Mouse (Mus musculus) lung, embryonic 14.5 days (tissue): ENCODE measurements around the gene Hoxd11. TPM values are rescaled to one million over a fixed set of nuclear protein-coding genes. Genes with fewer than 3 reads are reported as not detected.
A peak's percentile ranks its signal among the peaks of the same experiment; 100 is the strongest.

Experiments used
- ATAC-seq: fragments of 200-750 bp; cut with Nextera tagmentation; 2 replicates; pipeline ENCODE4 v1.8.0; 2017; ENCODE audit warnings: mild to moderate bottlenecking, moderate TSS enrichment, moderate library complexity; ENCODE audit not compliant: insufficient read depth
- DNase-seq: peaks from one replicate; pipeline ENCODE4 v3.0.0-alpha.2; 2015
- H3K27ac ChIP-seq: fragments of 300-500 bp; sonication (generic); 2 replicates; pipeline ENCODE4 v1.5.1; 2014; ENCODE audit warnings: low read depth, mild to moderate bottlenecking, moderate library complexity
- H3K27me3 ChIP-seq: fragments of 300-500 bp; sonication (generic); 2 replicates; pipeline ENCODE4 v1.6.1; 2014; ENCODE audit warnings: low read length, control low read depth; ENCODE audit not compliant: insufficient read depth
- H3K36me3 ChIP-seq: fragments of 300-500 bp; sonication (generic); 2 replicates; pipeline ENCODE4 v1.6.1; 2014; ENCODE audit warnings: control low read depth; ENCODE audit not compliant: insufficient read depth
- H3K4me1 ChIP-seq: fragments of 300-500 bp; sonication (generic); 2 replicates; pipeline ENCODE4 v1.6.1; 2014; ENCODE audit warnings: antibody characterized with exemption, control low read depth; ENCODE audit not compliant: insufficient read depth
- H3K4me2 ChIP-seq: fragments of 300-500 bp; sonication (generic); 2 replicates; pipeline ENCODE4 v1.6.1; 2014; ENCODE audit warnings: mild to moderate bottlenecking
- H3K4me3 ChIP-seq: fragments of 300-500 bp; sonication (generic); 2 replicates; pipeline ENCODE4 v1.5.1; 2014; ENCODE audit warnings: low read depth, low read length
- H3K9ac ChIP-seq: fragments of 300-500 bp; sonication (generic); 2 replicates; pipeline ENCODE4 v1.6.1; 2014
- H3K9me3 ChIP-seq: fragments of 300-500 bp; sonication (generic); 2 replicates; pipeline ENCODE4 v1.6.1; 2016; ENCODE audit warnings: low read depth, low read length, control low read depth
- CTCF ChIP-seq: IDR thresholded peaks from 2 replicates; pipeline ENCODE4 v1.5.1; 2016; ENCODE audit warnings: antibody characterized with exemption, low read depth
- WGBS: fragments of 180-500 bp; shearing (Covaris S2); extraction: QIAGEN DNeasy Blood & Tissue Kit; methylation state at CpG from one replicate; pipeline ENCODE4 v1.1.7; 2014; 5-methylcytosine and 5-hydroxymethylcytosine counted together
- polyA plus RNA-seq: library from polyadenylated mRNA; unstranded; fragments of >200 nt; fragmentation: Nextera tagmentation; extraction: Ambion mirVana; gene quantifications from 2 replicates; pipeline ENCODE4 v1.2.1, GENCODE M21; 2014

Hoxd11 gene
- polyA plus RNA-seq, 1 experiment from 2014 or later: not detected

DNA sequence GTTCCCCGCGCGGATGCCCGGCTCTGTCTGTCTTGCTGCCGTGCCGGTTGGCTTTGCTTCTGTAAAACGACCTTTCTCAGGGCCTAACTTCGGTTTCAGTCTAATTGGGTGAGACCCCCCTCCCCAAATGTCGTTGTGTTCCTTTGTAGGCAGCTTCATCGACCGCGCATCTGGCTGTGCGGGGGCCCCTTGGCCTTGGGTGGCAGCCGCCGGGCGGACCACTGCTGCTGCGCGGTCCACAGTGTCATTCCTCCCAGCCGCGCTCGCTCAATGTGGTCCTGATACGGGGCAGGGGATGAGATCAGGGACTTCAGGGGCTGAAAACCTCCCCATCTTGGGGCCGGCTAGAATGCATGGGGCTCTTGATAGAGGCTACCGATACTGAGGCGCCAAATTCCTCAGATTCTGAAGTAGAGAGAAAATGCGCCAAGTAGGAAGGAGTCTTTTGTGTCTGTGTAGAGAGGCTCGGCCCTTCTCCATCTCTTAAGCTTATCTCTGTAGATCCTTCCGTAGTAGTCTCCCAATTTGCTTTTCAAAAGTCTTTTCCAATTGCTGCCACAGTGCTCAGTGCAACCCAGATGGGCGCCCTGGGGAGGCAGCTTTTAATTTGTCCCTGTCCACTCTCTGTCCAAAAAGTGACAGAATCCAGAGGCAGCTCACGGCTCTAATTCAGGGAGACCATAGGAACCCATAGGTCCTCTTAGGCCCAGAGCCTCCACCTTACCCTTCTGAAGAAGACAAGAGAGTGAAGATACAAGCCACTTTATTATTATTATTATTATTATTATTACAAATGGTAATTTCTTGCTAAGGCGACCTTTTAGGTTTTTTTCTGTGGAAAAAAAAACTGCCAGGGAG is 8.6 kb downstream of the Hoxd11 start:
- Histone ChIP-seq H3K9ac (no peak overlapping the region), H3K36me3 (no peaks in the 10 kb centered on the region), H3K4me1 (no peaks in the 10 kb centered on the region), H3K4me2 (no peak overlapping the region), H3K9me3 (no peaks in the 10 kb centered on the region), H3K27me3 (peaks cover 97% of the 10 kb centered on the region), H3K4me3 (no peak overlapping the region; the same call in 1 of the 2 replicates), H3K27ac (no peak overlapping the region)
- DNase-seq (no peak), ATAC-seq (no peak)
- WGBS: 1% methylated on average over 31 of the region's 31 CpGs
- no peak for TF ChIP-seq CTCF

DNA sequence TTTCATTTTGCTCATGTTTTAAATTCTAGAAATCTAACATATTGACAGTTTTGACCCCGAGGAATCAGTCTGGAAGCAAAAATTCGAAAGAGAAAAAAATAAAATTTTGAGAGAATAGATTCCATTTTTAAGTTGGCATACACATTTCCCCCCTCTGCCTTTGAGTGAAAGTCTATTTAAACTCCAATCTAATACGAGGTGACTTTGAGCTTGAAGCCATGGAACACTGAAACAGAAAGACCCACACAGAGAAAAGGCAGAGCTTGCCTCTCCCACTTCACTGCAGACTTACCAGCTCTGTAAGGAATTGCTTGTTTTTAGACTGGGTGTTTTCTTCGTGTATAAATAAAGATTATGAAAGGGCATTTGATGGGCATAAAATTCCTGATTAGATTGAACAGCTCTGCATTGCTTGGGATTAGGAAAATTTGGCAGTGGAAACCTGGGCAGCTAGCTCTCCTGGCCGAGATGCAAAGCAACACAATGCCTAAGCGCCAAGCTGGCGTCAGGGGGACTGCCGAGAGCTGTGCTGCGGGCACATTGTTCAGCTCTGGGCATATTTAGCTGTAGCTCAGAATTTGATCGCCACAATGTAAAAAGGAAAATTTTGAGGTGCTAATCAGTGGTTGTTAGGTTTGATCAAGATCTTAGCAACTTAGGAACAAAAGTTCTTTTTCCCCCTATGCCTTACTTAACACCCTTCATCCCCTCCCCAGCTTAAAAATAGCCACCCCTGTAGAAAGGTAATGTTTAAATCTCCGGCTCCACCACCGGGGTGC is 9.6 kb downstream of the Hoxd11 start:
- Histone ChIP-seq H3K4me3 (no peak overlapping the region), H3K27me3 (peaks cover 97% of the 10 kb centered on the region), H3K36me3 (no peaks in the 10 kb centered on the region), H3K27ac (no peak overlapping the region), H3K4me2 (no peak overlapping the region), H3K9me3 (no peaks in the 10 kb centered on the region), H3K9ac (no peak overlapping the region), H3K4me1 (no peaks in the 10 kb centered on the region)
- ATAC-seq (no peak), DNase-seq (no peak)
- no peak for TF ChIP-seq CTCF
- WGBS: 2% methylated on average over 12 of the region's 12 CpGs

DNA sequence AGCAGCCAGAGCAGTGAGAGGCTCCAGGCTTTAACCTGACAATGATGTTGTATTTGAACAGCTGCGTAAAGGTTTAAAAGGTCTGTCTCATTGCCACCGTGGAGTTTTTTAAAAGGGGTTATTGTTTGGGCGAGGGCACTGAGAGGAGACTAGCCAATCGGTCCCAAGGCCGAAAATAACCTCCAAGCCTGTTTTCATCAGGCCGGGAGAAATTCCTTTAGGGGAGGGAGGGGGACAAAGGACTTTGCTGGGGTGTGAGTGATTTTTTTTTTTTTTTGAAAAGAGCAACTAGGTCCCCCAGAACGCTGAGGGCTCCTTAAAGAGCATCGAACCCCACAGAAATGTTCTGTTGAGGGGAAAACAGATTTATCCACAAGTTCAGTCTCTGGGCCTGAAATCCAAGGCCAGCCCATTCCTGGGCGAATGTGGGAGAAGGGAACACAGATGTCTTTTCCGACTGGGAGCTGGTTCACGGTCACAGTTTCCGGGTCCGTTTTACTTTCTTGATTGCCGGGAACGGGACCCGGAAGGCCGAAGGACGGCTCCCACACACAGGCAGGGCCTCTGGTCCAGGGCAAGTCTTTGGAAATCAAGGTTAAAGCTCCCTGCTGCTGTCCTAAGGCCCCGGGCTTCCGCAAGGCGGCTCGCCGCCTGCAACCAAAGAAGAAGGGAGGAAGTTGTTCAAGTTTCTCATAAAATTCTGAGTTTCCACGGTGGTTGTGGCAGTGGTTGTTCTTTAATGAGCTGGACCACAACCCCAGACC is 10.4 kb downstream of the Hoxd11 start:
- 2% methylated on average over 24 of the region's 24 CpGs for WGBS
- TF ChIP-seq CTCF: no peak
- Histone ChIP-seq H3K27ac (no peak overlapping the region), H3K4me2 (no peak overlapping the region), H3K4me1 (no peaks in the 10 kb centered on the region), H3K9me3 (no peaks in the 10 kb centered on the region), H3K36me3 (no peaks in the 10 kb centered on the region), H3K9ac (no peak overlapping the region), H3K27me3 (peaks cover 97% of the 10 kb centered on the region), H3K4me3 (no peak overlapping the region)
- ATAC-seq (no peak), DNase-seq (no peak)

DNA sequence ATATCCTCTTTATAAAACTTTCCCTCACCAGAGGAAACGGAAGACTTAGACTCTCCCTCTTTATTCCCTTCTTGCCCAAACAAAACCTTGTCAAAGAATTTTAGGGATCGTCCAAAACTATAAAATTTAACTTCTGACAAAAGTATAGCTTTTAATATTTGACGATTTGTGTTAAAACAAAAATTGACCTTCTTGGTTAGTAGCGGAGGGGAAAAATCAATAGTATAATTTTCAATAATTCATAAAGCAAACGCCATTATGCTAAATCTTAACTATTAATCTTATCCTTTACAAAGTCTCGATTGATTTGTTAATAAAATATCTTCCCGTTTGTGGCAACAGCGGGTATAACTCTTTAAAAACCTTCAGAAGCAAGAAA is 11.0 kb downstream of the Hoxd11 start:
- no peaks in the 10 kb centered on the region for H3K4me1 ChIP-seq
- H3K4me2 ChIP-seq: no peak overlapping the region
- no peak overlapping the region for H3K4me3 ChIP-seq
- H3K9me3 ChIP-seq: no peaks in the 10 kb centered on the region
- H3K9ac ChIP-seq: no peak overlapping the region
- DNase-seq (no peak), ATAC-seq (no peak)
- TF ChIP-seq CTCF: no peak
- WGBS: 8% methylated on average over 8 of the region's 8 CpGs
- peaks cover 97% of the 10 kb centered on the region for H3K27me3 ChIP-seq
- no peak overlapping the region for H3K27ac ChIP-seq
- H3K36me3 ChIP-seq: no peaks in the 10 kb centered on the region

DNA sequence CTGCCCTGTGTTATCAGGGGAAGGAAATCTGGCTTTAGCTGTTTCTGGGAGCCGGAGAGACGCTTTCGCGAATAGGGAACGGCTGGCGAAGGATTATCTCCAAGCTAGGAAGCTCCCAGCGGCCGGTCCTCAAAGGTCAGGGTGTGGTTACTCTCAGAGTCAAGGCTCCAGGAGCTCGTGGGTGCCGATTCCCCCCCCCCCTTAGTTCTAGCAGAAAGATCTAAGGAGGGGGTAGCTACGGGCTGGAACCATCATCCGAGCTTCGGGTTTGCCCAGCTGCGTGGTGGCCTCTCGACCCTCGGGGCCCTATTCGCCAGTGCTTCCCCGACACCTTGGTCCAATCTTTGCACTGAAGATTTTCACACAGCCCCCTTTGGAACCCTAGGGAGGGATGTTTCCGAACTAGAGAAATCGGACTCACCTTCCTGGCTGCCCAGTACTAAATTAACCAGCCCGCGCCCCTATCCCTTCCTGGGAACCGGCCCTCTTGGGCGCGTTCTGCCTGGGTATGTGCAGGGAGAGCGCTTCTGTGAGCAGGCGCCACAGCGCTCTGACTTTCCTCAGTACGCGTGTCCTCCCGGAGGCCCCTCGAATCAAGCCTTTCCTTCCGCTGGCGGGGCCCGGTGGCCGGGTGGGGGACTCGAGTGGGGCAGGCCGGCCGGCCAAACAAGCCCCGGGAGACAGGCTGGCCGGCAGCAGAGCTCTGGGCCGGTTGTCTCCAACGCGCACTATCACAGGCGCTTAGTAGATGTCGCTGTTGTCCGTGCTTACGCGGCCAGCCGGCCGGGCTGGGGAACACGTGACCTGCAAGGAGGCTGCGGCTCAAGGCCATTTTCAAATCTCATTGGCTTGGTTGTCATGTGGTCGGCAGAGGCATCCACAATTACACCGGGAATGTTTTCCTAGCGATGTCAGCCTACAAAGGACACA is 11.9 kb downstream of the Hoxd11 start, which contains the start of gene Hoxd10:
Gene Hoxd10 (plus strand): TSS at position 903 of the 930 bp plus-strand sequence.
- TF ChIP-seq CTCF: peak; percentile 56
- H3K4me1 ChIP-seq: no peaks in the 10 kb centered on the region
- ATAC-seq (peak; percentile 74), DNase-seq (peak; percentile 84)
- H3K27me3 ChIP-seq: peaks cover 99% of the 10 kb centered on the region
- H3K9me3 ChIP-seq: no peaks in the 10 kb centered on the region
- 1% methylated on average over 56 of the region's 56 CpGs for WGBS
- no peak within 1 kb of the TSS; the same call in 1 of the 2 replicates for H3K9ac ChIP-seq
- no peaks in the 10 kb centered on the region for H3K36me3 ChIP-seq
- H3K27ac ChIP-seq: no peak within 1 kb of the TSS
- peak within 1 kb of the TSS; percentile 19; the same call in 1 of the 2 replicates for H3K4me3 ChIP-seq
- peak within 1 kb of the TSS; percentile 21 for H3K4me2 ChIP-seq
